Mouse (Mus musculus): ENCODE measurements around the gene Tmem255a. TPM values are rescaled to one million over a fixed set of nuclear protein-coding genes. Genes with fewer than 3 reads are reported as not detected.
A peak's percentile ranks its signal among the peaks of the same experiment; 100 is the strongest.

Tmem255a gene
- total RNA-seq, 1 experiment from 2014 or later: not detected

DNA sequence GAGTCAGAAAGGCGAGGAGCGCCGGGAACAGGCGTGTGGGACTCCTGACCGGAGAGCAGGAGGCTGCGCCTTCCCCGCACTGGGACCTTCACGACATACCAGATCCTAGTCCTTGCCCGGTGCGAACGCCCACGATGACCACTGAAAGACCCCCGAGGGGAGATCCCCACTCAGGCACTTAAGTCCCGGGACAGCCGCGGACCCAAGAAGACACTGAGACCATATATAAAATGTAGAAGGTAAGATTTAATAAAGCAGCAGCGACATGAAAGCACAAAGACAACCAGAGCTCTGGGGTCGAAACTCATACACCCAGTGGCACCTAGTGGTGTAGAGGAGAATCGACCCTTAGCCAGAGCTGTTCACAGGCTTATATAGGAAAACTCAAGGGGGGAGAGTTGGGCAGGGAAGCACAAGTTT, 72.3 kb downstream of the Tmem255a start:
- ATAC-seq (replicated peaks; ENCODE audit: low read depth, poor library complexity, severe bottlenecking): peak; percentile 75; the same call in 1 of the 2 replicates

DNA sequence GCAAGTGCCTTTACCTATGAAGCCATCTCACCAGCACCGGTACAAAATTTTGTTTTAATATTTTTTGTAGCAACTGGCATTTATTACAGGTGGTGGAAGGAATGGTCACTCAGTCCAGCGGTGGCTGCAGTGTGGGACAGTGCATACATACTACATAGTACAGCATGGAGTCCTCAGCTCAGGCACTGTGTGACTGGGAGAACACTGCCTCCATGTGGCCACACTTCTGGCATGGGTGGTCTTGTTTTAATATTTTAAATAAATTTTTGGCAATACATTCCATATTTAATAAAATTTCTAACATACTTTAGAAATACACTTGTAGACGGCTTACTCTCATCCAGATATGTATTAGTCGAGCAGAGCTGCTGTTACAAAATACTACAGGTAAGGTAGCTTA, 85.6 kb downstream of the Tmem255a start:
- ATAC-seq (replicated peaks; ENCODE audit: low read depth, poor library complexity, severe bottlenecking): no peak

DNA sequence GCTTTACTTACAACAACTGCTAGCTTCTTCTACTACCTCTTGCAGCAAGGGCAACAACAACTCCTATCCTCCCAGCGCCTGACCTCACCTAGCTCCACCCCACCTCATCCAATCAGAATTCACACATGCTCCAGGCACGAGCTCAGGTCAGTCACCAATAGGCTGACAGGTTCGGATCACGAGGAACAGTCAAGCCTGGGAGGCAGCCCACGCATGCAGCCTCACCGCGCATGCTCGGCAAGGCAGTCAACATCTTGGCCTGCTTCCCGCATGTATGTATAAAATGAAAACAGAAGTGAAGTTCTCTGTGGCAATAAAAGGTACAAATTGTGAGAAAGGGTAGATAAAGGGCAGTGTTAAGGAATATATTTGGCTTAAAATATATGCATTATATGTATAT, 86.2 kb downstream of the Tmem255a start:
- ATAC-seq (replicated peaks; ENCODE audit: low read depth, poor library complexity, severe bottlenecking): no peak

DNA sequence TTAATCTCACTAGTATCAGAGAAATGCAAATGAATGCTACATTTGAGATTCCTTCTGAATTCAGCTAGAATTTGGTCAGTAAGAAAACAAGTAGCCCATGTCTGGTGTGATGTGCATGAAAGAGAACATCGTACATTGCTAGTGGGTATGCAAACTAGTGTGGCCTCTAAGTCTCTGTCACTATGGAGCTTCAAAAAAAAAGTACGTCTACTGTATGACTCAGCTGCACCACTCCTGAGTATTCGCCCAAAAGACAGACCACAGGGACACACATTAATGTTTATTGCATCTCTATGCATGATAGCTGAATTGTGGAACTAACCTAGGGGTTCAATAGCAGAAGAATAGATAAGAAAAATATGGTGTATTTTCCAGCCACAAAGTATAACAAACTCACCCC, 86.9 kb downstream of the Tmem255a start:
- no peak for ATAC-seq (replicated peaks; ENCODE audit: low read depth, poor library complexity, severe bottlenecking)

DNA sequence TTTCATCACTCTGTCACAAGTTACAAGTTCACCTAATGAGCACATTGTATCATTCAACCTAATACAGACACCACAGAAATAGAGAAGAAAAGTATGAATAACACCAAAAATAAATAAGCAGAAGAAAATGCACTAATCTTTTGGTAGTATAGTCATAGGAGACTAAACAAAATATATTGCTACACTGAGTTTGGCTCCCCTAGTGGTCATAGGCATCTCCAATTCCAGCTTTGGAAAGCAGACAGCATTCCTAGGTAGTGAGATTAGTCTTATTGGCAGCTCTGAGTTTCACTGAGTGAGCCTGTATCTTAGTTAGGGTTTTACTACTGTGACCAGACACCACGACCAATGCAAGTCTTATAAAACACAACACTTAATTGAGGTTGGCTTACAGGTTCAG, 93.1 kb downstream of the Tmem255a start:
- no peak for ATAC-seq (replicated peaks; ENCODE audit: low read depth, poor library complexity, severe bottlenecking)

Other genes starting within 250 kb of the Tmem255a start
- gene Btg1-ps1, start 233.6 kb downstream of the Tmem255a start, total RNA-seq (2017): not detected in 2 replicates
- not detected in 2 replicates for gene Btg1-ps2, start 209.3 kb downstream of the Tmem255a start, total RNA-seq (2017)
- not detected in 2 replicates for gene Rhox10, start 186.0 kb downstream of the Tmem255a start, total RNA-seq (2017)
- not detected in 2 replicates for gene Rhox11, start 167.3 kb downstream of the Tmem255a start, total RNA-seq (2017)
- not detected in 2 replicates for gene Rhox12, start 141.5 kb downstream of the Tmem255a start, total RNA-seq (2017)
- gene Rhox13, start 131.2 kb downstream of the Tmem255a start, total RNA-seq (2017): not detected in 2 replicates
- gene Zbtb33, start 62.6 kb downstream of the Tmem255a start, total RNA-seq (2017): 30.6 and 31.5 TPM in 2 replicates
- gene Atp1b4, start 63.7 kb upstream of the Tmem255a start, total RNA-seq (2017): not detected in 2 replicates
- gene Lamp2, start 204.0 kb upstream of the Tmem255a start, total RNA-seq (2017): 102 and 106 TPM in 2 replicates

Data from common myeloid progenitor, adult 5-6 weeks (primary cell).